Mouse (Mus musculus): ENCODE data around the gene Lemd1. TPM values are rescaled to one million over a fixed set of nuclear protein-coding genes. Genes with fewer than 3 reads are reported as not detected.

Gene Lemd1
- polyA plus RNA-seq, 1 experiment from 2014 or later: 17.6 TPM

GRCm38 (mm10) chr1:132195100-132195499, 3.9 kb downstream of the Lemd1 start:
- no peak for ATAC-seq (ENCODE audit: low FRiP score)
- WGBS: 48% methylated on average over 9 of the region's 9 CpGs
- Histone ChIP-seq H3K4me3 (replicated peaks) (no peak overlapping the region), H3K36me3 (no peaks in the 10 kb centered on the region), H3K9me3 (replicated peaks) (no peaks in the 10 kb centered on the region), H3K9ac (replicated peaks) (peak overlapping the region; percentile 32; the same call in 1 of the 2 replicates), H3K27me3 (replicated peaks) (no peaks in the 10 kb centered on the region), H3K4me2 (peak overlapping the region; percentile 68), H3K27ac (replicated peaks) (no peak overlapping the region), H3K4me1 (peaks cover 94% of the 10 kb centered on the region)

GRCm38 (mm10) chr1:132195681-132196080, 4.5 kb downstream of the Lemd1 start:
- Histone ChIP-seq H3K9me3 (replicated peaks) (no peaks in the 10 kb centered on the region), H3K4me2 (peak overlapping the region; percentile 68), H3K27me3 (replicated peaks) (no peaks in the 10 kb centered on the region), H3K9ac (replicated peaks) (0 out of 2 replicates have a peak overlapping the region, but pooled peaks have one; percentile 6), H3K36me3 (no peaks in the 10 kb centered on the region), H3K4me3 (replicated peaks) (no peak overlapping the region), H3K27ac (replicated peaks) (no peak overlapping the region), H3K4me1 (peaks cover 97% of the 10 kb centered on the region)
- no peak for ATAC-seq (ENCODE audit: low FRiP score)
- 37% methylated on average over 5 of the region's 5 CpGs for WGBS

- Histone ChIP-seq H3K4me3 (replicated peaks) (no peak overlapping the region), H3K36me3 (no peaks in the 10 kb centered on the region), H3K27ac (replicated peaks) (no peak overlapping the region), H3K4me2 (peak overlapping the region; percentile 68), H3K27me3 (replicated peaks) (no peaks in the 10 kb centered on the region), H3K9me3 (replicated peaks) (no peaks in the 10 kb centered on the region), H3K4me1 (peaks cover 97% of the 10 kb centered on the region), H3K9ac (replicated peaks) (no peak overlapping the region)
- no peak for ATAC-seq (ENCODE audit: low FRiP score)
- 13% methylated on average over 7 of the region's 7 CpGs for WGBS
Measured at GRCm38 (mm10) chr1:132196337-132196736, 5.1 kb downstream of the Lemd1 start.

- no peak overlapping the region for H3K9ac ChIP-seq (replicated peaks)
- WGBS: 5% methylated on average over 9 of the region's 9 CpGs
- no peak overlapping the region for H3K4me3 ChIP-seq (replicated peaks)
- H3K9me3 ChIP-seq (replicated peaks): no peaks in the 10 kb centered on the region
- H3K4me2 ChIP-seq: peak overlapping the region; percentile 33
- H3K27me3 ChIP-seq (replicated peaks): no peaks in the 10 kb centered on the region
- no peaks in the 10 kb centered on the region for H3K36me3 ChIP-seq
- no peak overlapping the region for H3K27ac ChIP-seq (replicated peaks)
- H3K4me1 ChIP-seq: peaks cover 97% of the 10 kb centered on the region
- no peak for ATAC-seq (ENCODE audit: low FRiP score)
Measured at GRCm38 (mm10) chr1:132197666-132198065, 6.4 kb downstream of the Lemd1 start.

GRCm38 (mm10) chr1:132198401-132199071, 7.3 kb downstream of the Lemd1 start:
- Histone ChIP-seq H3K36me3 (no peaks in the 10 kb centered on the region), H3K4me3 (replicated peaks) (no peak overlapping the region), H3K27me3 (replicated peaks) (no peaks in the 10 kb centered on the region), H3K9ac (replicated peaks) (no peak overlapping the region), H3K27ac (replicated peaks) (no peak overlapping the region; the same call in 1 of the 2 replicates), H3K4me2 (no peak overlapping the region), H3K4me1 (peaks cover 94% of the 10 kb centered on the region), H3K9me3 (replicated peaks) (no peaks in the 10 kb centered on the region)
- WGBS: 69% methylated on average over 16 of the region's 16 CpGs
- no peak for ATAC-seq (ENCODE audit: low FRiP score)

GRCm38 (mm10) chr1:132199244-132199643, 8.0 kb downstream of the Lemd1 start:
- H3K9ac ChIP-seq (replicated peaks): no peak overlapping the region
- 72% methylated on average over 6 of the region's 6 CpGs for WGBS
- no peak for ATAC-seq (ENCODE audit: low FRiP score)
- no peak overlapping the region for H3K27ac ChIP-seq (replicated peaks)
- H3K4me1 ChIP-seq: peaks cover 87% of the 10 kb centered on the region
- H3K9me3 ChIP-seq (replicated peaks): no peaks in the 10 kb centered on the region
- no peaks in the 10 kb centered on the region for H3K27me3 ChIP-seq (replicated peaks)
- H3K4me3 ChIP-seq (replicated peaks): no peak overlapping the region
- 0 out of 2 replicates have a peak, but pooled peaks cover under 1% of the 10 kb centered on the region for H3K36me3 ChIP-seq
- no peak overlapping the region for H3K4me2 ChIP-seq

- WGBS: 14% methylated on average over 12 of the region's 12 CpGs
- H3K36me3 ChIP-seq: peaks cover 7% of the 10 kb centered on the region; the same call in 1 of the 2 replicates
Measured at GRCm38 (mm10) chr1:132199934-132200333, 8.7 kb downstream of the Lemd1 start.

GRCm38 (mm10) chr1:132200562-132201510, 9.6 kb downstream of the Lemd1 start:
- Histone ChIP-seq H3K4me1 (peaks cover 71% of the 10 kb centered on the region), H3K27ac (replicated peaks) (peak overlapping the region; percentile 30; the same call in 1 of the 2 replicates), H3K4me3 (replicated peaks) (peak overlapping the region; percentile 32), H3K4me2 (peak overlapping the region; percentile 46), H3K9ac (replicated peaks) (peak overlapping the region; percentile 43), H3K36me3 (peaks cover 7% of the 10 kb centered on the region; the same call in 1 of the 2 replicates), H3K9me3 (replicated peaks) (no peaks in the 10 kb centered on the region), H3K27me3 (replicated peaks) (no peaks in the 10 kb centered on the region)
- peak; percentile 76 for ATAC-seq (ENCODE audit: low FRiP score)
- 13% methylated on average over 11 of the region's 11 CpGs for WGBS

More at GRCm38 (mm10) chr1:132199934-132200333, 8.7 kb downstream of the Lemd1 start:
- H3K27ac ChIP-seq (replicated peaks): peak overlapping the region; percentile 30; the same call in 1 of the 2 replicates
- H3K9ac ChIP-seq (replicated peaks): peak overlapping the region; percentile 20; the same call in 1 of the 2 replicates
- no peaks in the 10 kb centered on the region for H3K9me3 ChIP-seq (replicated peaks)
- no peak for ATAC-seq (ENCODE audit: low FRiP score)
- H3K4me3 ChIP-seq (replicated peaks): 0 out of 2 replicates have a peak overlapping the region, but pooled peaks have one; percentile 4
- no peaks in the 10 kb centered on the region for H3K27me3 ChIP-seq (replicated peaks)
- peak overlapping the region; percentile 46 for H3K4me2 ChIP-seq
- peaks cover 80% of the 10 kb centered on the region for H3K4me1 ChIP-seq

GRCm38 (mm10) chr1:132201511-132201860, 10.3 kb downstream of the Lemd1 start:
- peak overlapping the region; percentile 46 for H3K4me2 ChIP-seq
- no peak for ATAC-seq (ENCODE audit: low FRiP score)
- no peak overlapping the region for H3K9ac ChIP-seq (replicated peaks)
- no peaks in the 10 kb centered on the region for H3K27me3 ChIP-seq (replicated peaks)
- peak overlapping the region; percentile 32; the same call in 1 of the 2 replicates for H3K4me3 ChIP-seq (replicated peaks)
- WGBS: 23% methylated on average over 4 of the region's 4 CpGs
- no peaks in the 10 kb centered on the region for H3K9me3 ChIP-seq (replicated peaks)
- H3K36me3 ChIP-seq: peaks cover 7% of the 10 kb centered on the region; the same call in 1 of the 2 replicates
- H3K27ac ChIP-seq (replicated peaks): no peak overlapping the region
- H3K4me1 ChIP-seq: peaks cover 71% of the 10 kb centered on the region

- H3K36me3 ChIP-seq: peaks cover 7% of the 10 kb centered on the region; the same call in 1 of the 2 replicates
- H3K4me1 ChIP-seq: peaks cover 67% of the 10 kb centered on the region
- no peak for ATAC-seq (ENCODE audit: low FRiP score)
- 57% methylated on average over 2 of the region's 2 CpGs for WGBS
- H3K27ac ChIP-seq (replicated peaks): no peak overlapping the region
- H3K9me3 ChIP-seq (replicated peaks): no peaks in the 10 kb centered on the region
- H3K4me2 ChIP-seq: no peak overlapping the region
- H3K27me3 ChIP-seq (replicated peaks): no peaks in the 10 kb centered on the region
- no peak overlapping the region for H3K4me3 ChIP-seq (replicated peaks)
- H3K9ac ChIP-seq (replicated peaks): no peak overlapping the region
Measured at GRCm38 (mm10) chr1:132201936-132202335, 10.7 kb downstream of the Lemd1 start.

GRCm38 (mm10) chr1:132202771-132203170, 11.5 kb downstream of the Lemd1 start:
- Histone ChIP-seq H3K4me3 (replicated peaks) (no peak overlapping the region), H3K27ac (replicated peaks) (no peak overlapping the region), H3K4me2 (no peak overlapping the region), H3K9ac (replicated peaks) (no peak overlapping the region), H3K9me3 (replicated peaks) (no peaks in the 10 kb centered on the region), H3K27me3 (replicated peaks) (no peaks in the 10 kb centered on the region), H3K4me1 (peaks cover 64% of the 10 kb centered on the region), H3K36me3 (peaks cover 7% of the 10 kb centered on the region; the same call in 1 of the 2 replicates)
- 95% methylated on average over 5 of the region's 5 CpGs for WGBS
- no peak for ATAC-seq (ENCODE audit: low FRiP score)
